23 mouse cellular contexts compared by ENCODE assay signal in the genomic region with DNA sequence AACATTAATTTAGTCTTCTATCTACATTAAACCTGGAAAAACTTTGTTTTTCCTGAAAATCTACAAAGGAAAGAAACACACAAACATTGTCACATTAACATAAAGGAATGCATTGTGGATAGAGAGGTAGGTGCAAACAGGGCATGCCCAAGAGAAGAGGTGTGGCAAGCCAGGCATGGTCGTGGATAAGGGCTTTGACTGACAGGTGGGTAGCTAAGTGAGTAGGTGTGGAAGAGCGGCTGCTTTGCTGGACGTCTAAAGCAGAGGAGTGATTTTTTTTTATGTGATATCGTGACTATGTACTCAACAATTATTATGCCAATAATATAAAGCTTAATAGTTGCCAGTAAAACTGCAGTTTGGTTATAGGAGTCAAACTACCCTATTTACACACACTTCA.
DNase-seq lines count a peak whose midpoint lies in the region; ATAC-seq and TF ChIP-seq lines count a peak whose summit lies in the region.
"Had no signal": no experiment of that assay in that cellular context is flagged by ENCODE, and none has a peak within 500 bp of the region (broad histone marks: within the 10 kb centered on the region; RNA-seq: fewer than 3 reads in every experiment).

No protein-coding gene starts in this region.

- no peak overlapping the region for H3K4me3 ChIP-seq in limb, embryonic 10.5 days
- H3K4me3 ChIP-seq in stomach, embryonic 14.5 days (ENCODE audit: low read depth, low read length): no peak overlapping the region
- H3K4me3 ChIP-seq in stomach, embryonic 16.5 days (replicated peaks; ENCODE audit: low read length): no peak overlapping the region
- no peak overlapping the region for H3K4me3 ChIP-seq in stomach, postnatal 0 days (ENCODE audit: low read depth, low read length)

- no peak for TF ChIP-seq EP300 in stomach, postnatal 0 days (optimal IDR thresholded peaks at IDR 0.05)

- no peaks in the 10 kb centered on the region for H3K27me3 ChIP-seq in limb, embryonic 10.5 days (ENCODE audit: low read depth, poor library complexity, severe bottlenecking)
- no peaks in the 10 kb centered on the region for H3K27me3 ChIP-seq in stomach, embryonic 14.5 days (ENCODE audit: control insufficient read depth, insufficient read depth, low read length)
- no peaks in the 10 kb centered on the region for H3K27me3 ChIP-seq in stomach, embryonic 16.5 days (ENCODE audit: control insufficient read depth, insufficient read depth, low read length)
- no peaks in the 10 kb centered on the region for H3K27me3 ChIP-seq in stomach, postnatal 0 days (ENCODE audit: control insufficient read depth, insufficient read depth, low read length)
- H3K27me3 ChIP-seq: CH12.LX had no signal

- no peak overlapping the region for H3K4me2 ChIP-seq in stomach, embryonic 14.5 days (replicated peaks; ENCODE audit: low read depth, low read length)
- H3K4me2 ChIP-seq in stomach, embryonic 16.5 days (ENCODE audit: low read depth, low read length): no peak overlapping the region
- H3K4me2 ChIP-seq in stomach, postnatal 0 days (replicated peaks; ENCODE audit: low read depth): no peak overlapping the region

- H3K4me1 ChIP-seq in limb, embryonic 10.5 days: peaks cover 5% of the 10 kb centered on the region; the same call in 1 of the 2 replicates
- H3K4me1 ChIP-seq in stomach, embryonic 14.5 days (ENCODE audit: control insufficient read depth, insufficient read depth, low read length): no peaks in the 10 kb centered on the region
- H3K4me1 ChIP-seq in stomach, embryonic 16.5 days (ENCODE audit: control insufficient read depth, insufficient read depth, low read length): no peaks in the 10 kb centered on the region
- H3K4me1 ChIP-seq in stomach, postnatal 0 days (replicated peaks; ENCODE audit: control insufficient read depth, insufficient read depth): no peaks in the 10 kb centered on the region

- H3K9ac ChIP-seq in stomach, embryonic 14.5 days (replicated peaks; ENCODE audit: low read depth, low read length): no peak overlapping the region
- no peak overlapping the region for H3K9ac ChIP-seq in stomach, embryonic 16.5 days (ENCODE audit: low read length)
- no peak overlapping the region for H3K9ac ChIP-seq in stomach, postnatal 0 days (ENCODE audit: low read length)

- TF ChIP-seq CTCF in stomach, postnatal 0 days (IDR thresholded peaks at IDR 0.05; ENCODE audit: low read depth): no peak

- H3K9me3 ChIP-seq in limb, embryonic 10.5 days (replicated peaks): no peaks in the 10 kb centered on the region
- no peaks in the 10 kb centered on the region for H3K9me3 ChIP-seq in stomach, embryonic 14.5 days (ENCODE audit: control insufficient read depth, low read depth, low read length)
- no peaks in the 10 kb centered on the region for H3K9me3 ChIP-seq in stomach, embryonic 16.5 days (replicated peaks; ENCODE audit: control insufficient read depth, low read length)
- H3K9me3 ChIP-seq in stomach, postnatal 0 days (ENCODE audit: control insufficient read depth, low read length): no peaks in the 10 kb centered on the region

- 75% methylated on average over 4 of the region's 4 CpGs for WGBS in limb, embryonic 10.5 days
- WGBS in stomach, embryonic 14.5 days: 70% methylated on average over 4 of the region's 4 CpGs
- WGBS in stomach, embryonic 16.5 days: 54% methylated on average over 4 of the region's 4 CpGs
- 54% methylated on average over 4 of the region's 4 CpGs for WGBS in stomach, postnatal 0 days

- no peak overlapping the region for H3K27ac ChIP-seq in limb, embryonic 10.5 days
- no peak overlapping the region for H3K27ac ChIP-seq in stomach, embryonic 14.5 days (ENCODE audit: low read length)
- H3K27ac ChIP-seq in stomach, embryonic 16.5 days (ENCODE audit: low read length): no peak overlapping the region
- H3K27ac ChIP-seq in stomach, postnatal 0 days (replicated peaks): no peak overlapping the region

- DNase-seq in limb, embryonic 10.5 days (ENCODE audit: low spot score): peak; percentile 8
- DNase-seq in stomach, postnatal 0 days (ENCODE audit: low spot score): no peak
- DNase-seq in layer of hippocampus, adult 9-10 months (ENCODE audit: low spot score): no peak
- DNase-seq in c-Kit-positive CD71-positive TER-119-positive erythroid progenitor cells, embryonic 14.5 days (ENCODE audit: low spot score): no peak
- no peak for DNase-seq in B cell, adult 2 months
- DNase-seq in kidney, postnatal 25 days: no peak
- DNase-seq: adrenal gland, adult 2 months; adrenal gland, adult 8-10 months; adrenal gland, postnatal 10 days; adrenal gland, postnatal 14 days; adrenal gland, postnatal 25 days; adrenal gland, postnatal 36 days; cerebellum, adult 11 months; cerebellum, adult 11-12 months; cerebellum, adult 18-20 months; cerebellum, adult 2 months had no signal

- H3K36me3 ChIP-seq in limb, embryonic 10.5 days: no peaks in the 10 kb centered on the region
- H3K36me3 ChIP-seq in stomach, embryonic 14.5 days (ENCODE audit: control insufficient read depth, insufficient read depth, low read length): no peaks in the 10 kb centered on the region
- H3K36me3 ChIP-seq in stomach, embryonic 16.5 days (ENCODE audit: control insufficient read depth, insufficient read depth, low read length): no peaks in the 10 kb centered on the region
- no peaks in the 10 kb centered on the region for H3K36me3 ChIP-seq in stomach, postnatal 0 days (ENCODE audit: control insufficient read depth, insufficient read depth, low read length)
- H3K36me3 ChIP-seq: G1E had no signal

- 0 out of 2 replicates have a peak, but pooled peaks have one; percentile 63 for ATAC-seq in stomach, embryonic 14.5 days (ENCODE audit: insufficient number of reproducible peaks, insufficient read depth, low FRiP score, low read depth)
- ATAC-seq in stomach, embryonic 16.5 days (ENCODE audit: insufficient read depth, low FRiP score): peak; percentile 58; the same call in 1 of the 2 replicates
- ATAC-seq in stomach, postnatal 0 days (ENCODE audit: low FRiP score, low TSS enrichment): peak; percentile 76
- ATAC-seq: activated CD4-positive, CD25-positive, alpha-beta regulatory T cell, adult 4 months; CD4-positive, CD25-positive, alpha-beta regulatory T cell, adult 4 months; Patski had no signal
